Mouse (Mus musculus): ENCODE data around the gene Vasp.

The Vasp gene

GRCm38 (mm10) chr7:19271238-19272172, at the start of gene Vasp:
Vasp (minus strand) TSS chr7:19271817.
- DNase-seq (ENCODE audit: low spot score in 2 of 2) = peak; percentile 74 to 80

- DNase-seq (ENCODE audit: low spot score in 2 of 2) = no peak
Measured at GRCm38 (mm10) chr7:19320637-19321036, 49.0 kb upstream of the Vasp start.

GRCm38 (mm10) chr7:19319906-19320305, 48.3 kb upstream of the Vasp start:
- peak; percentile 82 to 86 for DNase-seq (ENCODE audit: low spot score in 2 of 2)

DNA sequence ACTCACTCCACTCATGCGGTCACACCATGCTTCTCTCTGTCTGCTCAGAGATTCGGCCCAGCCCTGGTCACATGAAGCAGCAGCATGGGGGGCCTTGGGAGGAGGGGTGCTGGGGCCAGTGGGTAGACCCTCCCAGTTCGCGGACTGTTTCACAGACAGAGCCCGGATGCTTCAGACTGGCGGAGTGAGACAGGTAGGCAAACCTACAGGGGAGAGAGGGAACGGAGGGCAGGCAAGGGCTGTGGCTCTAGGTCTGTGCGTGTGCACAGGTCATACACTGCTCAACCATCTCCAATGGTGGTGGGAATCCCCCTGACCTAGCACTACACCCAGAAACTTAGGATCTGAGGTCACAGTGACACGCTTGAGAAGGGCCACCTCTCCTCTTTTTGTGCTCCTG, 47.8 kb upstream of the Vasp start:
- DNase-seq (ENCODE audit: low spot score in 2 of 2) = no peak

- no peak for DNase-seq (ENCODE audit: low spot score in 2 of 2)
Measured at GRCm38 (mm10) chr7:19318676-19319075, 47.1 kb upstream of the Vasp start.

DNA sequence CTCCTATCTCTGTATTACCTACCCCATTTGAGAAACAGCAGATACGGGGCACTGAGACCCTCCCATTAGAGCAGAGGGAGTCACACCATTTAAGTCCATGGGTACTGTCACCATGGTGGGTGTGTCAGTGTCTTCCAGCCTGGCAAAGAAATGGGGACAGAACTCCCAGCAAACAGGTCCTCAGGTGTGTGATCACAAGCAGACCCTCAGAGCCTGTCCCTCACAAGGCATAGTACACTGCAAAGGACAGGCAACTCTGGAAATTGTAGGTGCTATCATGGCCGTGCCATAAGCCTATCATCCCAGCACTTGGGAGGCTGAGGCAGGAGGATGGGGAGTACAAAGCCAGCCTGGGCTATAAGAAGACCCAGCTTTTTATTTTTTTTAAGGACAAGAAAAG, 46.6 kb upstream of the Vasp start:
- no peak for DNase-seq (ENCODE audit: low spot score in 2 of 2)

- DNase-seq (ENCODE audit: low spot score in 2 of 2) = no peak
Measured at GRCm38 (mm10) chr7:19316451-19317161, 45.0 kb upstream of the Vasp start.

GRCm38 (mm10) chr7:19314033-19314432, 42.4 kb upstream of the Vasp start:
- DNase-seq (ENCODE audit: low spot score in 2 of 2) = no peak

- no peak for DNase-seq (ENCODE audit: low spot score in 2 of 2)
Measured at GRCm38 (mm10) chr7:19311991-19312390, 40.4 kb upstream of the Vasp start.

- DNase-seq (ENCODE audit: low spot score in 2 of 2) = peak; percentile 91 to 95
Measured at GRCm38 (mm10) chr7:19309884-19310641, 38.4 kb upstream of the Vasp start, which contains the start of gene Fosb. Fosb (minus strand) TSS chr7:19310051.

- DNase-seq (ENCODE audit: low spot score in 2 of 2) = no peak
Measured at GRCm38 (mm10) chr7:19309278-19309883, 37.8 kb upstream of the Vasp start.

- DNase-seq (ENCODE audit: low spot score in 2 of 2) = peak; percentile 93 to 95
Measured at GRCm38 (mm10) chr7:19308454-19309277, 37.0 kb upstream of the Vasp start.

DNA sequence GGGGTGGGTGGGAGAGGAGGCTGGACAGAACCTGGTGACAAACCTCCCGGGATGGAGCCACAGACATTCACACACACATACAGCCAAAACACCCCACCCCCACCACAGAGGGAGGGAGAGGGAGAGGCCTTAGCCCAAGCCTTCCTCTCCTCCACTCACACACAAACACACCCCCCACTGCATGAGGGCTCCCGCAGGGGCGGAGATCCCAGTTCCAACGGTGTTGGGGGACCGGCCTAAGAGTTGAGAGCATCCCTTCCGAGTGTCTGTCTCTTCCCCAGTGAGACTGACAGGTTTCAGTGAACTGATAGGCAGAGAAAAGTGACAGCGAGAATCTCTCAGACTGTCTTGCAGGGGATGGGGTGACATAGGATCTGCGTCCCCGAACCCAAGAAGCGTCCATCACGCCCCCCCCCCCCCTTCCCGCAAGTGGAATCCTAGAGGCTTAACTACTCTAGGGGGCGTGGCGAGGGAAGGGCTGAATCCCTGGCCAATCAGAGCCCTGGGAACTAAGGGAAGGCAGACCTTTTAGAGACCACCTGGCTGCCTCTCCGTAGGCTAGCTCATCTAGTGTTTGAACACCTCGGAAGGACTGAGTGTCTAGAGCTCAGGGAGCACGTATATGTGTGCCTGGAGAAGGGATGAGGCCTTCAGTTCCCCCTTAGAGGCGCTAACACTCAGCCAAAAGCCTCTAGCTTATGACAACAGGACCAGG, 36.3 kb upstream of the Vasp start:
- DNase-seq (ENCODE audit: low spot score in 2 of 2) = peak; percentile 57 to 64

GRCm38 (mm10) chr7:19306819-19307738, 35.5 kb upstream of the Vasp start:
- DNase-seq (ENCODE audit: low spot score in 2 of 2) = no peak

DNA sequence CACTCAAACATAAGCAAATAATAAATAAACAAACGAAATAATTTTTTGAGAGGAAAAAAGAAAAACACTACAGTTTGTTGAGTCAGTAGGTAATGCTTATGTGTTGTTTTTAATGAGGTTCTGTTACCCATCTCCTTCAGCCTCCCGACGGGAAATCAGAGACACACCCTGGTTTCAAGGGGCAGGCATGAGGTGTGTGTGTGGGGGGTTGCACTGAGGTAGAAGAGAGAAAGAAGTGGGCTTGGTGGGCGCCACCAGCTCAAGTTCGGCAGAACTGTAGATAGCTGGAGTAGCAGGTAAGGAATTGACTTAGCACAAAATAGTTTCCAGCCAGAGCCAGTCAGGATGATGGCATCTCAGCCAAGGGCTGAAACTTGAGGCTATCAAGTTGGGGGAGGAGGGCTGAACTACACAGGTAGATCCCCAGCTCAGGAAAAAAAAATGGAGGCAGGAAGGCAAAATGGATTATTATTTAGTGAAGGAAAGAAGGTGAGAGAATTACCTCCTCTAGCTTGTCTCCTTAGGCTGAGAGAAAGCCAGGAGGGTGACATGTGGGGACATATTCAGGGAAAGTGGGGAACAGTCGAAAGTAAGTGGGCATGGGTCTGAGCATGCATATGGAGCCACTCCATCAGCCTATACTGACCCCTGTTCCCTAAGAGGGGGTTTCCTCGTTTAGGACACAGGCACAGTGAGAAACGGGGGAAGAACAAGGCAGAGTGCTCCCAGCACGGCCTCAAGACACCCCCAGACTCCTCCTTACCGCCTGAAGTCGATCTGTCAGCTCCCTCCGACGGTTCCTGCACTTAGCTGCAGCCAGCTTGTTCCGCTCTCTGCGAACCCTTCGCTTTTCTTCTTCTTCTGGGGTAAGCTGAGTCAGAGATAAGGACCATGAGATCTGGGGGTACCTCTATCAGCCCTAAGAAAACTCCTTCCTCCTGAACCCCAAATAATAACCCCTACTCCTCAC, 34.5 kb upstream of the Vasp start:
- no peak for DNase-seq (ENCODE audit: low spot score in 2 of 2)

DNA sequence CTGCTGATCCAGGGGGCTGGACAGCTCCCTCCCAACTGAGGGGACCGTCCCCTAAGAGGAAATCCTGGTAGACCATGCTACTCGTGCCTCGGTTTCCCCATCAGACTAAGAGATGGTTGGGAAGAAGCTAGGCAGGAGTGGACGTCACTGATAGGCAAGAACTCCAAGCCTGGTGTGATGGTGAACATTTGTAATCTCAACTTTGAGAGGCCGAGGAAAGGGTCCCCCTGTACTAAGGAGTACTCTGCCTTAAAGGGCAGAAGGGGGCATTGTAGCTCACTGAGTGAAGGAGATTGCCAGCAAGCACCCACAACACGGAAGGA, 33.8 kb upstream of the Vasp start:
- no peak for DNase-seq (ENCODE audit: low spot score in 2 of 2)

DNA sequence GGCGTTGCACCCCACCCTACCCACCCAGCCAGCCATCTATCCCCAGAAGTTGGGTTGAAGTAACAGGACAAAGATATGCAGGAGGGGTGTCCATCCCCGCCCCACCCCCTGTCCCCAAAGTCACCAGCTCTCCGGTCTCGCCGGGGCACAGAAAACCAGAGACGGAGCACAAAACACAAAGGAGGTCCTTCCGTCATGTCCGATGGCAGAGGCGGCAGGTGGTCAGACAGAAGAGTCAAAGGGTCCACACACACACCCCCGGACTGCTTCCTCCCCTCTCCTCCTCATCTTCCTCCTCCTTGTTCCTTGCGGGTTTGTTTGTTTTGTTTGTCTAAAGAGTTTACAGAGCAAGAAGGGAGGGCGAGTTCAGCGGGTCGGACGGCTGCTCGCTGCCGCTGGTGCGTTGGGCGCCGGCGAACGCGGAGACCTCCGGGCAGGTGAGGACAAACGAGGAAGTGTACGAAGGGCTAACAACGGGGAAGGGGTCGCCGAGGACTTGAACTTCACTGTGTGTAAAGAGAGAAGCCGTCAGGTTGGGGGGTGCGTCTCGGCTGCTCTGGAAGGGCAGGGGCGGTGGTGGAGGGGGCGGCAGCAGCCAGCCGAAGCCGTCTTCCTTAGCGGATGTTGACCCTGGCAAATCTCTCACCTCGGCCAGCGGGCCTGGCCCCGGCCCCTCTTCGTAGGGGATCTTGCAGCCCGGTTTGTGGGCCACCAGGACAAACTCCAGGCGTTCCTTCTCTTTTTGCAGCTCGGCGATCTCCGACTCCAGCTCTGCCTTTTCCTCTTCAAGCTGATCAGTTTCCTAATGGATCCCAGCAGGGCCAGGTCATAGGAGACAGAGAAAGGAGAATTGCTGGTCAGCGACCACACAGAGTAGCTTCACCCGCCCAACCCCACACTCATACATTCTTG, 33.1 kb upstream of the Vasp start:
- no peak for DNase-seq (ENCODE audit: low spot score in 2 of 2)
